Mouse (Mus musculus) adrenal gland, adult 18-20 months (tissue): ENCODE results near the gene Bspry. TPM values are rescaled to one million over a fixed set of nuclear protein-coding genes. Genes with fewer than 3 reads are reported as not detected.

ENCODE experiments used
- DNase-seq, 2 experiments: peaks; one replicate each; pipeline ENCODE4 v3.0.0; 2021 to 2022; ENCODE audit warnings: low spot score in 2 of 2
- long read RNA-seq, 2 experiments: library from polyadenylated mRNA; stranded (forward); transcript quantifications; one replicate each; pipeline ENCODE4 v2.0.0; 2021
- total RNA-seq, 2 experiments: library from RNA; stranded (reverse); gene quantifications; 1 replicate in 1 of 2; 2 replicates in 1 of 2; pipeline ENCODE4 v1.2.3; 2021

Gene Bspry
- total RNA-seq = 1 to 10 TPM; 3.7 to 9.6 TPM
- long read RNA-seq, experiment 1, transcript Bspry-202 (6 exons, 2,167 nt) = major isoform, 14 of 17 reads
- long read RNA-seq, experiment 1, partial matches to known transcripts = 2 of 17 reads
- long read RNA-seq, experiment 1, other reads (novel, unspliced or antisense) = 1 of 17 reads
- long read RNA-seq, experiment 2, transcript Bspry-202 (6 exons, 2,167 nt) = major isoform, 21 of 22 reads
- long read RNA-seq, experiment 2, partial matches to known transcripts = 0 of 22 reads
- long read RNA-seq, experiment 2, other reads (novel, unspliced or antisense) = 1 of 22 reads

DNA sequence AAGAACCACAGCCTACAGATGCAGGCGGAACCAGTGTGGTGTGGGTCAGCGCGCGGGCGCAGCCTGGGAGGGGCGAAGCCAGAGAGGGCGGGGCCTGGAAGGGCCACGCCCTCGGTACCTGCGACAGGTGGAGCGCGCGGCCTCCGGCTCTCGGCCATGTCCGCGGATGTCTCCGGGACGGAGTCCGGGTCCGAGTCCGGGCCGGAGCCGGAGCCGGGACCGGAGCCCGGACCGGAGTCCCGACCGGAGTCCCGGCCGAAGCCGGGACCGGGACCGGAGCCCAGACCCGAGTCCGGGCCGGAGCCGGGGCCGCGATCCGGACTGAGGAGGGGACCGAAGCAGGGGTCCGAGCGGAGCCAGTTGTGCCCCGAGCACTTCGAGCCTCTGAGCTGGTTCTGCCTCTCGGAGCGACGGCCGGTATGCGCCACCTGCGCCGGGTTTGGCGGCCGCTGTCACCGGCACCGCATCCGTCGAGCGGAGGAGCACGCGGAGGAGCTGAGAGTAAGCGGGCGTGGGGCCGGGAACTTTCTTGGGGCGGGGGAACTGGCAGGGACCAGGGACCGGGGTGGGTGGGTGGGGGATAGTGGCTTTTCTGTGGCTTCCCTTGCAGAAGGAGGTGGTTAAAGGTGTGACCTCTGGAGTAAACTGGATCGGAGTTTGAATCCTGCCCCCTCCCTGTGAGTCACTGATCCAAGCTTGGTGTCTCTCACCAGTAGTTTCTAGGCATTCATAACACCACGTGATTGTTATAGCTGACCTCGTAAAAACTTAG lies at the start of gene Bspry:
TSS of gene Bspry (plus strand) at position 117 of the 772 bp plus-strand sequence.
- peak; percentile 55 to 56 for DNase-seq

DNA sequence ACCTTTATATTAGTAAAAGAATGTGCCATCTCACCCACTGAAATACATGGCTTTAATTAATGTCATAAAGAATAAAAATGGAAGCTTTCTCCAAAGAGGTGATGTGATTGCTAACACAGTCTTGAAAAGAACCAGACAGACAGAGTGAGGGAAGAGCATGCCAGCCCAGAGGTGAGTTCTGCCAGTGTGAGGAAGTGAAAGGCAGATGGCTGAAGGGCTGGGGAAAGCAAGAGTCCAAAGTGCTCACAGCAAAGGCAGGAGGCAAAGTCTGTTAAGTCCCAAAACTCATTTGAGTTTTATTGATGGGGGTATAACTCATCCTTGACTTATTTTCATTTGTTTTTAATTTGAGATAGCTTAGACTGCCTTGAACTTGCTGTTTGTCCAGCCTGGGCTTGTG lies 49.2 kb upstream of the Bspry start:
- DNase-seq = no peak

DNA sequence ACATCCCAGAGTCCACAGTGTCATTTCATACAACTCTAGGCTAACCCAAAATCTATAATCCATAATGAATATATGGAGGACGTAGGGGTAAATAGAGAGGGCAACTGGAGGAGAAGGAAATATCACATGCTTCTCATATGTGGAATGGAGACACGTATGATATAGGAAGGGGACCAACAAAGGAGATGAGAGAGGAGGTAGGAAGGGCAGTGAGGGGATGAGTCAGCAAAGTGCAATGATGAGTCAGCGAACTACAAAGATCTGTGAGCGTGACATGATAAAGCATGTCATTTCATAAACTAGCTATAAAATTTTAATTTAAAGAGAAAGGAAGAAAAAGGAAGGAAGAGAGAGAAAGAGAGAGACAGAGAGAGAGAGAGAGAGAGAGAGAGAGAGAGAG lies 48.3 kb upstream of the Bspry start:
- DNase-seq = no peak

DNA sequence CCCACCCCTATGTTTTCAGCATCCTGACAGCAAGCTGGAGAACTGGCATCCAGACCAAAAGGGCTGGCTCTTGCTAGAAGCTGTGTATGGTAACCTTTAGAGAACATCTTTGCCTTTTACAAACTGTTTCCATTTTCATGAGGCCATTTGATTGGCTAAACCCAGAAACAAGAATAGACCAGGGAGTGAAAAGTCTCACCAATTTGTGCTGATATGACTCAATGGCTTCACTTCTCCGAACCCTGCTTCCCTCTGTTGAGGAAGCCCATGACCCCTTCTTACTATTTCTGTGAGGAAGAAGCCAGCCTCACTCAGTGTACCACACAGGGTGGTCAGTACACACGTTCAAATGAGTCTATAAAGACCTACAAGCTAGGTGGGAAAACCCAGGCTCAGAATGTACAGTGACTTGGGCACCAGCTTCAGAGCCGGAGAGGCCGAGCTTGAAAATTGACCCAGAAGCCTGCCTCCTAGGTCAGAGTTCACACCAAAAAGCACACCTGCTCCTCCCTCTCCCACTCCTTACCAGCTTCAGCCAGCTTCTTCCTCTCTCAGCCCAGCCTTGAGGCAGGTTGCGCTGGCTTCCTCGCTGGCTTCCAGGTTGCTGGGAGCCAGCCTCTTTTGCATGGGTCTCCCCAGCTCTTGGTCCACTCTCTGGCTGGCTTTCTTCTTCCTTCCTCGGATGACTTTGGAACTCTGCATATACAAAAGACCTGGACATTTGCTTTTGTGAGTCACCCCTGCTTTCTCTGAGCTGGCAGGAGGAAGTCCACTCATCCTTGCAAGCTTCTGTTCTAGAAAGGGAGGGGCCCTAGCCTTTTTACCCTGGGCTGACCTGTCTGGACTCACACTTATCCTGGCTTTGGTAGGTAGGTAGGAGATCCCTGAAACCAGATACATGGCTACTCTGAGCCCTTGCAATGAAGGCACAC lies 45.6 kb upstream of the Bspry start:
- DNase-seq = no peak

DNA sequence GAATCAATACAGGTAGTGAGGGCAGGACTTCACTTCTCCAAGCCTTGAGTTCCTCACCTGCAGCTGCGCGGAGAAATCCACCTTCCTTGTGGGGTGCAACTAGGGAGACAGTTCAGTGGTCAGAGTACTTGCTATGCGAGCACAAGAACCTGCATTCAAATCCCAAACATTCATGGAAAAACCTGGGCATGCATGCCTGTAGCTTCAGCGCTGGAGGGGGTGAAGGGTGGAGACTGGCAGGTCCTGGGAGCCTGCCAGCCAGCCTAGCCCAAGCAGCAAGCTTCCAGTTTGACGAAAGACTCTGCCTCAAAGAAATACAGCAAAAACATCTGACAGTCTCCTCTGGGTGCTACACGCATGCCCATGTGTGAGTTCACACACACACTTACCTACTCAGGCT lies 44.8 kb upstream of the Bspry start, which contains the start of gene Rnf183:
TSS of gene Rnf183 (minus strand) at position 172 of the 400 bp plus-strand sequence.
- no peak for DNase-seq

DNA sequence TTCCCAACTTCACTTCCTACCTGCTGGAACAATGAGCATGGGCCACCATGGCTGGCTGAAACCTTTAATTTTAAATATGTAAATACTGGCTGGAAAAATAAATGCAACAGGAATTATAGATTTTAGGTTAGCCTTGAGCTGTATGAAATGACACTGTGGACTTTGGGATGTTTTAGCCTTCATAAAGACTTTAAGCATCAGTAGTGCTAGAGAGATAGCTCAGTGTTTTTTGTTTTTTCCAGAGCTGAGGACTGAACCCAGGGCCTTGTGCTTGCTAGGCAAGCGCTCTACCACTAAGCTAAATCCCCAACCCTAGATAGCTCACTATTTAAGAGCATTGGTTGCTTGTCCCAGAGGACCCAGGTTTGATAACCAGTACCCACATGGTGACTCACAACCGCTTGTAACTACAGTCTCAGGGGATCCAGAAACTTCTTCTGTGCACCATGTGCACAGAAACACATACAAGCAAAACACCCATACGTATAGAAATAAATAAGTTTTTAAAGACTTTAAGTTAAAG lies 42.5 kb upstream of the Bspry start:
- DNase-seq = no peak

- no peak for DNase-seq
These were observed 42.0 kb upstream of the Bspry start for GRCm38 (mm10) chr4:62437871-62438270.

GRCm38 (mm10) chr4:62439793-62440192 lies 40.1 kb upstream of the Bspry start:
- DNase-seq = no peak

DNA sequence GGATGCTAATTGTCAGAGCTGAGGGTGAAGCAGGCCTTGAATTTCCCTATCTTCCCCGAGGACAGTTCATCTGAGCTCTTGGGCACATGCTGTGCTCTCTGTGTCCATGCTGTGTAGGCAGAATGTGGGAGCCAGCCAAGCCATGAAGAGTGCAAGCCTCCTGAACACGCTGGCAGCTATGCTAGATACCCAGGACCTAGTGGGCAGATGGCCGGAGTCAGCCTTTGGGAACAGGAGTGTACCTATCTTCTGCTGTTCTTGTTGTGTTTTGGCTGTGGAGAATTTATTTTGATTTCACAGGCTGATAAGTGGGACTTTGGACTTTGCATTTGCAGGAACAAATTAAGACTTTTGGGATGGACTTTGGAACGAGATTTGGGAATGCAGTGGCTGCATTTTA lies 39.3 kb upstream of the Bspry start:
- DNase-seq = no peak

DNA sequence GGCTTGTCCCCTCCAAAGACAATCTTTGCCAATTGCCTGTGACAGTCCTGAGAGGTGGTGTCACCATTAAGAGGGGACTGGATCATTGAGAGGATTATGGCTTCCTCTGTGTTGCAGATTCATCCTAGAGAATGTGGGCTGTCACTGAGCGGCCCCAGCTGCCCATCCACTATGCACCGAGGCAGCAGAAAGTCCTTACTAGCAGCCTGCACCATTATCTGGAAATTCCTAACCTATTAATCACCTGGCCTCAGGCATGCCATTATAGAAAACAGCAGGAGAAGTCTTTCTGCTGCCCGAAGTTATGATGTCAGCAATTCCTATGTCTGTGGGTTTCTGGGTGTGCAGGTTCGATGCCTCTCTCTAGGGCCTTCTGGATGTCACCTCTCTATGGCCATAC lies 38.9 kb upstream of the Bspry start:
- DNase-seq = no peak

- DNase-seq = peak; percentile 15 to 33
These were observed 24.9 kb upstream of the Bspry start for GRCm38 (mm10) chr4:62454995-62455394.

- DNase-seq = no peak
These were observed 20.8 kb upstream of the Bspry start for GRCm38 (mm10) chr4:62459081-62459480.

GRCm38 (mm10) chr4:62460348-62460747 lies 19.5 kb upstream of the Bspry start:
- DNase-seq = no peak

DNA sequence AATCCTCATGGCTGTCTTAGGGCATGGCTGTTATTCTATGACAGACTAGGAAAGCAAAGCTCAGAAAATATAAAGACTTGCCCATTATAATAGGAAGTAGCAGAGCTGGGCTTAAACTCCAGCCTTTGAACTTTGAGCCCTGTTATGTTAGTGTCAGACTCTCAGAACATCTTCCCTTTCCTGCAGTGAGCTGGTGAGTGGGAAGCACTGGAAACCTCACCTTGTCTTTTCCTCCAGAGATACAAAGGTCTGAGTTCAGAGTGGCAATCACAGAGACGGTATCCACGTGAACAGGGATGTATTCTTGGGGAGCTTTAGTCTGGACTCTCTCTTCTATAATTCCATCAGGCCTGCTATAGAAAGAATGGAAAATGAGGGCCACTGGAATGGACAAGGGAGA lies 16.7 kb upstream of the Bspry start:
- DNase-seq = no peak

DNA sequence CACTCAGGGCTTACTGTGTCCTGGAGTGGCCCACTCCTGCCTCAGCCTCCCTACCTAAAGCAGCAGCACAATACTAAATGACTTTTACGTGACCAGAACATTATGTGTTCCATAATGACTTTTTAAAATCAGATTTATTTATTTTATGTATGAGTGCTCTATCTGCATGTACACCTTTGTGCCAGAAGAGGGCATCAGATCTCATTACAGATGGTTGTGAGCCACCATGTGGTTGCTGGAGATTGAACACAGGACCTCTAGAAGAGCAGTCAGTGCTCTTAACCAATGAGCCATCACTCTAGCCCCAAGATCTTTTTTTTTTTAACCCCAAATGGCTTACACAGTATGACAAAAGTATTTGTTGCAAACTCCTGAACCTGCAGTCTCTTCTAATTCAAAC lies 11.7 kb upstream of the Bspry start:
- DNase-seq = no peak

GRCm38 (mm10) chr4:62470598-62471051 lies 9.2 kb upstream of the Bspry start, which contains the start of gene Wdr31:
Gene Wdr31 (minus strand): TSS chr4:62470896.
- DNase-seq = peak; percentile 77

DNA sequence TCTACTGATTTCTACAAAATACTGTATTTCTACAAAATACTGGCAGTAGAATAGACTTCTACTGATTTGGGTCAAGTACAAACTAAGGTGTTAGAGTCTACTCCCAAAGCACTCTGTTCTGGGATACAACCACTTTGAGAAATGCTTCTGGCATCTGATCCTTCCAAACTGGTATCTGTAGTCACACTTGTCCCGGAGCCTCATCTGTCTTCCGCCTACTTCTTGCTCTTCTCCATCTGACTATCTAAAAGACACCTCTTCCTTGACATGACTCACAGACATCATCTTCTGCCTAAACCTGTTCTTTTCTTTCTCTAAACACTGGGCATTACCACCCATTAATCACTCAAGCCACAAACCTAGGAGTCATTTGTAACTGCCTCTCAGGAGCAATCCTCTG lies 7.8 kb upstream of the Bspry start:
- no peak for DNase-seq

GRCm38 (mm10) chr4:62475131-62475530 lies 4.7 kb upstream of the Bspry start:
- no peak for DNase-seq

DNA sequence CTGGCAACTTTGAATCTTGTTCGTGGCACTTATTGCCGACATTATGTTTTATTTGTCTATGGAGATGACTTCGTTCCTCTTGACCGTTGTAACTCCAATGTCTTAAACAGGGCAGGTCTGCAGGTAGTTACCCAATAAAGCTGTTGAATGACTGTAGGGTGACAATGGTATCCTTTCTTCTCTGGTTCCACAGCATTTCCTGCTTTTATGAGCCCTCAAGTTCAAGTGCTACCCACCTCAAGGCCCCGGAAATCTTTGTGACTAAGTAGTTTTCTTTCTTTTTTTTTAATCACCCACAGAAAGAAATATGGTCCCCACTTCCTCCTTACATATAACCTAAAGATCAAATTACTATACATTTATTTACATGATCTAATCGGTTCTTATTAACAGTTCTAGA lies 4.1 kb upstream of the Bspry start:
- no peak for DNase-seq

- DNase-seq = no peak
These were observed 2.2 kb upstream of the Bspry start for GRCm38 (mm10) chr4:62477542-62478244.
